Mouse (Mus musculus): ENCODE results near the gene Txn2. TPM values are rescaled to one million over a fixed set of nuclear protein-coding genes. Genes with fewer than 3 reads are reported as not detected.

The Txn2 gene
- total RNA-seq, 2 experiments from 2014 or later: 210 to 254 TPM

DNA sequence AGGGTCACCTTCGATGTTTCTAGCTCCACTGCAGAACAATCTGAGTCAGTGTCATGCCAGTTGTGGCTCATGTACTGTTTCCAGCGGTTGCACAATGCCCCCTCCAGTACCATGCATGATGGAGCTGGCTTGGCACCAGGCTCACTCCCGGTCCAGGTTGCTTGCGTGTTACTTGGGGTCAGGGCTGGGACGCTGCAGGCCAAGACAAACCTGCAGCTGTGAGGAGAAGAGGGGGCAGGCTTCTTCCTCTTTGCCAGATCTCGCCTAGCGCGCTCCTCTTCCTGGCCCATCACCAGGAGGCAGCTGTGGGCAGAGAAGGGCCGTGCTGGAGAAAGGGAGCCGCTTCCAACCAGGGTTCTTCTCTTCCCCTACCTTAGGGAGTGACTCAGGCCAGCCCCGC lies 5.5 kb upstream of the Txn2 start:
- peak; percentile 51 for DNase-seq

DNA sequence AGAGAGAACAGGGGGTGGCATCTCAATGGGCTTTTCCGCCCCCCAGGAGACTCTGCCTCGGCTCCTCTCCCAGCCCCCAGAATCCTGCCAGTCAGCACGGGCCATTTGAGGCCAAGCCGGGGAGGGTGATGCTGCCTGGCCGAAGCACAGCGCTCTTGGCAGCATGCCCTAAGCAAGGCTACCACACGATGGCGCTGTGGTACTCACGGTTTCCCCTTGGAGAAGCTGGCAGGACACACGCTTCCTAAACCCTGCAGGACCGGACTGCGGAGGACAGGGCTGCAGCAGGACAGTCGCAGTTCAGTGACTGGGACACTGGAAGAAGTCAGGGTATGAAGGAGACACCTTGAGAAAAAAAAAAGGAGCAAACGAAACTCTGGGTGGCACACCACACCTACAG lies 5.0 kb upstream of the Txn2 start:
- DNase-seq: peak; percentile 94

DNA sequence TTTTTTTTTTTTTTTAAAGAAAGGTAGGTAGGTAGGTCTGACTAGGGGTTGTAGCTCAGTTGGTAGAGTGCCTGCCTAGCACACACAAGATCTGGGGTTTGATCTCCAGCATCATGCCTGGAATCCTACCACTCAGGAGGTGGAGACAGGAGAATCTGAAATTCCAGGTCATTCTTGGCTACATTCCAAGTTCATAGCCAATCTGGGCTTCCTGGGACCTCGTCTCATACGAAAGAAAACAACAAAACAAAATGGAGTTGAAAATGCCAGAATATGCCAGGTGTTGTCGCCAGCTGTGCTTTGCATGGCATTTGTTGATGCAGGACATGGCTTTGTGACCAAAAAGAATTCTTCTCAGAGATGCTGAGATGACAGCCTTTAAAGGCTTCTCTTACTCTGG lies 4.4 kb upstream of the Txn2 start:
- no peak for DNase-seq

DNA sequence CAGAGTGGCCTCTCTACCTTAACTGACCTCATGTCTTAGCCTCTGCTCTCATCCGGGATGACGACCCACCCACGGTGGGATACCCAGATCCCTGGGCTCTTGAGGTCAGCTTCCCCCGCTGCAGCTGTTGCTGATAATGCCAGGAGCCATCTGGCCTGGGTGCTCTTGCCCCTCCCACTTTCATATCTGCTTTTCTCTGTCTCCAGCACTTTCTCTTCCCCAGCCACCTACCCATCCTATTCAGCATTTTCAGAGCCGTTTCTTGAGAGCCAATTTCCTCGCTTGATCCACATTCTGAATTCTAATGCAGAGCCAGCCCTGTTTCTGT lies 2.8 kb upstream of the Txn2 start:
- peak; percentile 54 for DNase-seq

DNA sequence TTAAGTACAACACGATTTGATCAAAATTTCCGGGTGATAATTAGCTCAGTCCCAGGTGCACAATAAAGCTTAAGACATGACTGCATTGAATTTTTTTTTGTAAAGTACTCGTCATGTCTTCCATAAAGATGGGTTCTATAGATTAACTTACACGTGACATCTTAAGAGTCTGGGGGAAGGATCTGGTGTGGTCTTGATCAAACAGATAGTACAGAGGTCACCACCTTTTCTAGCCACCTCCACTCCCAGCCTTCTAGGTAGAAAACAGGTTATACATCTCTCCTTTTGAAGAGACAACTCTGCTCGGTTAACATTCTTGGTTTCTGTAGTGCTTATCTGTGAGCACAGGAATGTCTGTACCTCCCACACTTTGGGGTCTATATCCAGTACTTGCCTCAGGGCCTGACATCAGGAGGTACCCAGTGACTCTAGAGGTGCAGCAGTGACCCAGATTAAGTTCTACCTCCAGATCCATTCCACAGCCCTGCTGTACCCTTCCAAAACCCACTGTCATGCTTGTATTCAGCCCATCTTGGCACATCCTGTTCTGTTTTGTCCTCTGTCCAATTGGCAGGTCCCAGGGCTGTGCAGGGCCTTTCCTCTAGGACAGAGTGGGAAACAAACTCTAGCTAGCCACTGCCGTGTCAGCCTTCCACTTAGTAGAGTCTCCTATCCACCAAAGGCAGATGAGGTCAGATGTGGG lies 2.3 kb upstream of the Txn2 start:
- no peak for DNase-seq

DNA sequence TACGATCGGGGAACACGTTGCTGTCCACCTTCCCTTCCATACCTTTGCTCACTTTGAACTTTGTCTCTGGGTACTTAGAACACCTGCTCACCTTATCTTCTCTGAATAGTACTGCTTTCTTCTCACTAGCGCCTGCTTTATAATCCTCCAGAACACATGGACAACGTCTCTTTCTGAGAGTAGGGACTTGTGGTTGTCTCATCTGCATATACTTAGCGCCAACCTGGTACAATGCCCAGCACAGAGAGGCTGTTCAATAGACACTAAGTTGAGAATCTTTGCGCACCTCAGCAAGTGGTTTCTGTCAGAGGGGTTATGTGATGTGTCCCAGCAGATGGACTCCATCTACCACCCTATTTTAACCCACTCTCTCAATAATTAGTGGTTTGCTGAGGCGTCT lies 998 bp upstream of the Txn2 start:
- DNase-seq: no peak

DNA sequence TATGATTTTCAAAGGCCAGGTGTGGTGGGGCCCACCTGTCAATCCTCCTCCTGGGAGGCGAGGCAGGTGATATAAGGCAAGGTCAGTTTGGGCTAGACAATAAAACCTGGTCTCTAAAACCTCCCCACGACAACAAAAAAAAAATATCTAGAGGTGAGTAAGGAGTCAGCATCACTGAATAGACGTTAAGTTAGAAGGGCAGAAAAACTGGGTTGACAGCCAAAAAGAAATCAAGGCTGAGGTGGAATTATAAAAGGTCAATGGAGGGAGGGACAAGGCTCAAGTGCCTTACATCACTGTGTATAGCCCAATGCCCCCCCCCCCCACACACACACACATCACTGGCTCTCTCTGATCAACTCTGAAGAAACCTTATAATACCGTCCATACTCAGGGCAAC lies 715 bp downstream of the Txn2 start:
- DNase-seq: no peak

DNA sequence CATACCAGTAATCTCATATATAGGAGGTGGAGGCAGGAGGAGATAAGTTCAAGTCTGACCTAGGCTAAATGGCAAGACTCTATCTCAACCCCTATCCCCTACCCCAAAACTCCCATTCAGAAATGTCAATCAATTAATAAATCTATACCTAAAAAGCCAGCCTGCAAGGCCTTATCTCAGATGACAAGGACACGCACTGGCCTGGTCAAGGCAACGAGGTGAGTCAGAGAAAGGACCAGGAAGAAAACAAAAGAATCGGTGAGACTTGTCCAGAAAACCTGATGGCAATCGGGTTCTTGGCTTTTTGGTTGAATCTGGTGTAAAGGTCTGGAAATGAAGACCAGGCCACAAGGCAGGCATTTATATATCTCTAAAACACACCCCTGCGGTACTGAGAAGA lies 1.9 kb downstream of the Txn2 start:
- DNase-seq: no peak

DNA sequence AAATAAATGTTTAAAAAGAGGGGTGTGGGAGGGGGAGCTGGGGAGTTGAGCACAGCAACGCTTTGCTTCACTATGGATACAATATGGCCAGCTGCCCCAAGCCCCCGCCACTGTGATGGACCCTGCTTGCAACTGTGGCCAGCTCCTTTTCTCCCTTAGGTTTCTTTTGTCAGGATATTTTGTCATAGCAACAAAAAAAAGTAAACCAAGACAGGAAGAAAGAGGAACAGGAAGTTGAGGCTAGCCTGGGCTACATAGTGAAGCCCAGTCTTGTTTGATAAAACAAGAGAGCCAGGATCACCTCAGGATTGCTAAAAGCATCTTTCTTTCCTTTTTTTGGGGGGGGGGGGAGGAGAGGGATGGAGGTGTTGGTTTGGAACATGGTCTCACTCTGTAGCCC lies 3.6 kb downstream of the Txn2 start:
- no peak for DNase-seq

DNA sequence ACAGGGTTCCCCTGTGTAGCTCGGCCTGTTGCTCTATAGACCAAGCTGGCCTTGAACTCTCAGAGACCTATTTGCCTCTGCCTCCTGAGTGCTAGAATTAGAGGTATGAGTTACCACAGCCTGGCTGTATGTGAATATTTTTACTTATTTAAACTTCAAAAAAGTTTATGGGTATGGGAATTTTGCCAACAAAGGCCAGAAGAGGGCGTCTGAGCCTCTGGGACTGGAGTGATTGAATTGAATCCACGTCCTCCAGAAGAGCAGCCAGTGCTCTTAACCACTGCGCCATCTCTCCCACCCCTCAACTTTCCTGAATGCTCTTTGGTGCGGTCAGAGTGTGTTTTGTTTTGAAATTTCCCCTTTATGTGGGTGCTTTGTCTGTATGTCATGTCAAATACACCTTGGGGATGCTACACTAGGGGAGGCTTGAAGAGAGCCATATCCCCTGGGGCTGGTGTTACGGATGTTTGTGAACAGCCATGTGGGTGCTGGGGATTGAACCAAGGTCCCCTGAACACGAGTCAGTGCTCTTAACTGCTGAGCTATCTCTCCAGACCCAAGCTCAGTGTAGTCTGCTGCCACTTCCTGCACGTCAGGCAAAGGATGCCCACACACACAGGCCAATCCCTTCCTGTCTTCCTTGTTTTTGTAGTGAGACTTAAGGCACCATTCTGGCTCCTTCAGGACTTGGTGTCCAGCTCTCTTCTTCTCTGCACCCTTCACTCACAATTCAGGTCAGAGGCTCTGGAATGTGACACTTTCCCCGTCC lies 5.4 kb downstream of the Txn2 start:
- no peak for DNase-seq

DNA sequence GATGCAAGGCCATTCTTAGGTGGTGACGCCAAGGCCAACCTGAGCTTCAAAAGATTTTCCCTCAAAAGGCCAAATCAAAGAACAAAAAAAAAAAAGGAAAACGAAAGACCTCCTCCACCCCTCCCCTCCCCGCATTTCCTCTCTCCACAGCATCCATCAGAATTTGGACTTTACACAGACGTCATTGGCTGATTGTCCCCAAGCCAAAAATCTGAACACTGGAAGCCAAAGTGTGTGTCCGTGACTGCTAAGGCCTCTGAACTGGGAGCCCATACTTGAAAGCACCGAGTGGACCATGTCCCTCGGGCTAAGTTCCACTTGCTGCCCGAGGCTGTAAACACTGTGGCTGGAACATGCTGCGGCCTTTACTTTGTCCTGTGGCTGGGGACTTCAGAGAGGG lies 6.1 kb downstream of the Txn2 start:
- DNase-seq: no peak

DNA sequence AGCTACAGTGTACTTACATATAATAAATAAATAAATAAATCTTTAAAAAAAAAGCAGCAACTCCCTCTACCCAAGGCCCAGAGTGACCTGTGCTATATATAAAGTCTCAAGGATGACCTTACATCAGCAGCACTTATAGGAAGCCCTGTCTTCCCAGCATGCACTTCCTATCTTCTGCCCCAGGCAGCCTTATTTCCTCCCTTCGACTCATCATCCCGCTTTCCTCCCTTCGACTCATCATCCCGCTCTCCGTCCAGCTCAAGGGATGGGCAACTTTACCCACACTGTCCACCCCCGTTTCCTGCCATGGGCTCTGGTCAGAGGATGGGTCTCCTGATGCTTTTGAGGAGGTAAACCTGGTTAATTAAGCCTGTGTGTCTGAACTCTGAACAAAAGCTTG lies 7.2 kb downstream of the Txn2 start:
- no peak for DNase-seq

DNA sequence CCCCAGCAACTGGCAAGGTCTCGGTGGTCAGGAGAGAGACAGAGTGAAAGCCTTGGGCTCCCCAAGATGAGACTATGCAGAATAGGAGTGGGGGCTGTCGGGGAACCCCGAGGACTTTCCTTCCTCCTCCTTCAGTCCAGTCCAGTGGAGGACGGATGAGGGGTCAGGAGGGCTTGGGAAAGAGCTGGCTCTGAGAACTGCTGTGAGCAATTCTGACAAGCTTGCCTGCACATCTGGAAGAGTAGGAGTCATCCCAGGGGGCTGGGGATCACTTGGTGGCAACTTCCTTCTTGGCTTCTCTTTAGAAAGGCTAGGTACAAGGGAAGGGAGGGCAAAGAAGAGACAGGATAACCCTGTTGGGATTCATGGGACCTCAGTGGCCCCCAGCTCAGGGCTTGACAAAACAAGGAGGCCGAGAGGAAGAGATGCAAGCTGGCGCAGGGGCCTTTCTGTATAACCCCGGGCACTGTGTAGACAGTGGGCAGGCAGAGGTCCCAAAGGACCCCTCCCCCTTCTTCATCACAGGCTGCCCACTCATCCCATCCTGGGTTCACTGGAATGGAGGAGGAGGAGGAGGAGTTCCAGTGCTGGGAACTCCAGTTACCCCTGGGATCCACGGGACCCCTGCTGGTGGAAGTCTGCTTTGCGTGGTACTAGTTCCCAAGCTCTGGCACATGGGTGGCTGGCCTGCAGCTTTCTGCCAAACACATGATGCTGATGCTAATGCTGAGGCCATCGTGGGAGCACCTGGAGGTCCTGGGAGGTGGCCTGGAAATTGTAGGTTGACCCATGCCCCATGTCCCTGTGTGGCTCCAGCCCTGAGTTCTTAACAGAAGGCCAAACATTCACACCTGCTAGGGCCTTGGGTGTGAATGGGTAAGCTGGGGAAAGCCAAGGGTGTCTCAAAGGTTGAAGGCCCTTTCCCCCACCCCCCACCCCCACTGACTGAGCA lies 8.0 kb downstream of the Txn2 start:
- DNase-seq: peak; percentile 23

DNA sequence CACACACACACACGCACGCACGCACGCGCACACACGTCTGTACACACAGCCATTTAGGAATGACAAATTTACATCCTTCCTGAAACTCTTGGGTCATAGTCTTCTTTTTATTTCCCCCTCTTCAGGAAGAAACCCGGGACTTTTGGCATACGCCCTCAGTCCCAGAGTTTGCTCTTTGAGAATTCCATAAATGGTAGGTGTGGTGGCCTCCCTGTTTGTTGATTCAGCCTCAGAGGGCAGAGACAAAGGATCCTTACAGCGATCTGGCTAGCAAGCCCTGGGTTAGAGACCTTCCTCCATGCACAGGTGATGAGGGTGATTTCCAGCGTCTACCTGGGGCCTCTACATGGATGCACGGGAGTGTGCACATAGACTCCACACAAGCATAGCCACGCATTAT lies 9.4 kb downstream of the Txn2 start:
- no peak for DNase-seq

DNA sequence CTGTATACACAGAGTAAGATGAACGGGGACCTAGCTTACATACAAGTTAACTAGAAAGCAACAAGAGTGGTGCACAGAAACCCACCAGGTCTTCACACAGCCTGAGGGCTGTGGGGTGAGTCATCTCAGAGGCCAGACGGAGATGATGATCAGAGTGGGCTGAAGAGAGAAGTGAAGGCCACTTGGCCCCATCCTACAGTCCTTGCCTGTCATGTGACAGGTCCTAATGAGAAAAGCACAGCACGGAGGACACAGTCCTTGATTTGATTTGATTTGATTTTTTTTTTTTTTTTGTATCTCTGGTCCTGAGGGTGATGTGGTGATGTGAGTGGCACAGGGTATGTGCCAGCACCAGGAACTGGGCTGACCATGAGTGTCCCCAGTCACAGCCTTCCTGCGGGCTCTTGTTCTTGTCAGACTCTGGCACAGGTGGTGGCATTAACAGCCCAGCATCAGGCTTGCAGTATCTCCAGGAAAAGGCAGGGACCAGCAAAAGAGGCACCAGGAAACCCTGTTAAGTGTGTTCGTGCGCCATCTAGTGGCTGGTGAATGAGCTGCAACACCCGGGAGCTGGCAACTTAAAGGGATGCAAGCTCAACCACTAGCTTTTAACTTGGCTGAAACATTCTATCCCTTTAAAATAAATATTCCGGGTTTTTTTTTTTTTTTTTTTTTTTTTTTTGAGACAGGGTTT lies 11.8 kb downstream of the Txn2 start:
- peak; percentile 83 for DNase-seq

DNA sequence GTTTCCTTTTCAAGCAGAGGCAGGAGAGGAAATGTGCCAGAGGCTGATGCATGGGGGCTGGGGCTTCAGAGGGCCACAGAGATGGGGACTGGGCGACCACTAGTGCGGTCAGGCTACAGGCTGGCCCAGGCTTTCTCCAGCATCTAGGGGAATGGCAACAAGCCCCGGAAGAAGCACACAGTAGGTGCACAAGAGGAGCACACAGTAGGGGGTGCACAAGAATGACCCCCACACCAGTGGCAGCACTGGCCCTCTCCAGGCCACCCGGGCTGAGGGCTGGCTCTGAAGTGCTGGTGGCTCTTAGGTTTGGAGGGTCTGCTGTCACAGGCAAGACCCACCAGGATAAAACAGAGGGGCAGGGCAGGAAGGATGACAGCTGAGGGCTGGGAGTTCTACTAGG lies 13.5 kb downstream of the Txn2 start:
- peak; percentile 9 for DNase-seq

DNA sequence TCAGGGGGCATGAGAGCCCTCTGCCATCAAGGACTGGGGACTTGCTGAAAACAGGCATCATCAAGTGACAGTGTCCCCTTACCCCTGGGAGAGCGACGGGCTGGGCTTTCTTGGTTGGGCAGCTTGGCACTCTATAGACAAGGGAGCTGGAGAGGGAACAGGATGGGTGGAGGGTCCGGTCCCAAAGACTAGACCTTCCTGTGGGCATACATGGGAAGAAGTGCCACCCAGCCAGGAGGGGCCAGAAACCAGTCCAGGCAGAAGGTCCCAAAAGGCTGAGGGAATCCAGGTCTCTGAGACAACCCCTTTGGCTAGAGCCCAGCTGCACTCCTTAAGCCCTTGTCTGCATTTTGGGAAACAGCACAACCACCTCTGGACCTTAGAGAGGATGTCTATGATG lies 14.3 kb downstream of the Txn2 start:
- DNase-seq: peak; percentile 6

DNA sequence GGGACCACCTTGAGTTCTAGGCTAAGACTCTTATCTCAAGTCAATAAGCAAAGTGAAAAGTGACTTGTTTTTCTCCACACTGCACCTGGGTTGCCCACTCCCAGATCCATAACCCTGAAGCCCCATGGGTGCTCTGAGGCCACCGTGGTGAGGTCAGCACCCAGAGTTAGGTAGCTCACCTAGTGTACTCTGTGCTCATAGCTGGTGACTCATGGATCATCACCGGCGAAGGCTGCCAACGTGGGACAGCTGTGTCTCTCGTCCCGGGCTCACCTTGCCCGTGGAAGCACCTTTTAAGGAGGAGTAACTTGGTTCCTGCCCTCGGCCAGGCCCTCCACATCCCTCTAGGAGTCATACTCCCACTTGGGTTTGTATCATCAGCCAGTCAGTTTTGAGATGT lies 15.8 kb downstream of the Txn2 start:
- peak; percentile 58 for DNase-seq

DNA sequence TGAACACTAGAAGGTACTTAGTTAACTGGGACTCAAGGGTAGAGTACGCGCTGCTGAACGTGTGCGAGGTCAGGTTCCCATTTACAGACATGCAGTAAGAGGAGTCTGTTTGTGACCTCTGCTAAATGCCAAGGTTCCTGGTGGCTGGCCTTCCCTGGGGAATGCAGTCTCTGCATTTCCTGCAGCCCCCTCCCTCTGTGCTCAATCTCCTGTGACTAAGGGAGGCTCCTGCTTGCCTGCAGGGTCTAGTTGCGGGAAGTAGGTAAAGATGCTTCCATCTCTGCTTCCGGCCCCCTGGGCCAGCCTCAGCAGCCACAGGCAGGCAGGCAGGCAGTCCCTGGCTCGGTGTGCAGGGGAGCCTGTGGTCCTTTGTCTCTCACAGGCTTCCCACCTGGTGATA lies 16.2 kb downstream of the Txn2 start:
- DNase-seq: peak; percentile 28

DNA sequence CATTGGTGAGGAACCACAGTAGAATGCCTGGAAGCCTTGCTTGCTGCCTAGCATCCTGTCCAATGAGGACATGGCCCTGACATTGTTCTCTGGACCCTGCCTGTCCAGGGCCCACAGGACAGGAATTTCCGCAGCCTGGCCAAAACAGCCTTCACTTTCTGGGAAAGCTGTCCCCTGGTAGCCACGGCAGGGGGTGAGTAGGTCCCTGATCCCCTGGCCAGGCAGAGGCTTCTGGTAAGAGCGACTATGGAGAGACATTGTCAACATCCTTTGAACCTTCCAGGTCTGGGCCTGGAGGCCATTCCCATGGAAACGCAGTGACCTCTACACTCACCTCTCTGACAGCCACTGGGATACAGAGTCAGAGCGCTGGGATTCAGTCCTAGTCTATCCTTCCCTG lies 16.8 kb downstream of the Txn2 start:
- DNase-seq: peak; percentile 52

DNA sequence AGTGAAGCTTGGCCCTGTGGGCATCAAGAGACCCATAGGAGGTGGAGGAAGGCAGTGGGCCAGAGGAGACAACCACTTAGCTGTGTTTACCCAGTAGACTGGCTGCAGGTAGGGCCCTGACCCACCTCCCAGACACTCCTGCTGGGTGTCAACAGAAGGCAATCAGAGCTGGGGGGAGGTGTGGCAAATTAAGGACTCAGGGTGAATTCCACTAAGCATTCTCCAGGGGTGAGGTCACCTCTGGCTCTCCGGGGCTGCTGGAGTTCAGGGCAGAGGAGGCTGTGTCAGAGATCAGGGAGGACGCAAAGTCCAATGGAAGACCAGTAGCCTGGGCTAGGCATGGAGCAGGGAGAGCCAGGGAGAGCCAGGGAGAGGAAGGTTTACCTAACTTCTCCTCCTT lies 17.7 kb downstream of the Txn2 start:
- DNase-seq: peak; percentile 31
